In genomic region chr13:100103748-100104254, GRCm38 (mm10) we compare ENCODE assay signal across 8 mouse cellular contexts. TPM values are rescaled to one million over a fixed set of nuclear protein-coding genes. Genes with fewer than 3 reads are reported as not detected.
A peak's percentile ranks its signal among the peaks of the same experiment; 100 is the strongest.
DNase-seq lines count a peak whose midpoint lies in the region; ATAC-seq and TF ChIP-seq lines count a peak whose summit lies in the region.

Gene Bdp1 (minus strand): TSS chr13:100104070.

- H3K4me2 ChIP-seq in embryonic facial prominence, embryonic 13.5 days: peak within 1 kb of the TSS; percentile 70
- H3K4me2 ChIP-seq in limb, embryonic 13.5 days (replicated peaks): peak within 1 kb of the TSS; percentile 72
- peak within 1 kb of the TSS; percentile 87 for H3K4me2 ChIP-seq in midbrain, embryonic 16.5 days (ENCODE audit: low read length)

- no peaks in the 10 kb centered on the region for H3K9me3 ChIP-seq in embryonic facial prominence, embryonic 13.5 days
- H3K9me3 ChIP-seq in limb, embryonic 13.5 days: no peaks in the 10 kb centered on the region
- no peaks in the 10 kb centered on the region; the same call in 1 of the 2 replicates for H3K9me3 ChIP-seq in midbrain, embryonic 16.5 days (replicated peaks; ENCODE audit: control insufficient read depth, low read length, poor library complexity, severe bottlenecking)

- no peaks in the 10 kb centered on the region for H3K27me3 ChIP-seq in embryonic facial prominence, embryonic 13.5 days
- H3K27me3 ChIP-seq in heart, adult 2 months (ENCODE audit: control insufficient read depth, insufficient read depth, low read length): no peaks in the 10 kb centered on the region
- H3K27me3 ChIP-seq in limb, embryonic 13.5 days: no peaks in the 10 kb centered on the region
- no peaks in the 10 kb centered on the region for H3K27me3 ChIP-seq in midbrain, embryonic 16.5 days (ENCODE audit: control insufficient read depth, insufficient read depth, low read depth, low read length)

- H3K9ac ChIP-seq in embryonic facial prominence, embryonic 13.5 days: peak within 1 kb of the TSS; percentile 94
- peak within 1 kb of the TSS; percentile 90 for H3K9ac ChIP-seq in heart, adult 2 months (ENCODE audit: low read depth, low read length)
- H3K9ac ChIP-seq in limb, embryonic 13.5 days: peak within 1 kb of the TSS; percentile 92
- peak within 1 kb of the TSS; percentile 88 for H3K9ac ChIP-seq in midbrain, embryonic 16.5 days (ENCODE audit: low read depth, low read length)

- ATAC-seq in embryonic facial prominence, embryonic 13.5 days (ENCODE audit: insufficient number of reproducible peaks, insufficient read depth, low FRiP score, low TSS enrichment, low read depth): peak; percentile 72
- ATAC-seq in limb, embryonic 13.5 days (ENCODE audit: low FRiP score, low read depth): peak; percentile 79
- peak; percentile 74 for ATAC-seq in midbrain, embryonic 16.5 days

- intact Hi-C loops in heart, adult 2 months (cut with DNase I): loop anchor here (2.0 to 10.0 kb wide), 2 partner anchors 21 to 759 kb away; partner anchors contain the start of genes Mrps27, Ptcd2 and Smn1

- H3K36me3 ChIP-seq in embryonic facial prominence, embryonic 13.5 days: peaks cover 2% of the 10 kb centered on the region
- H3K36me3 ChIP-seq in heart, adult 2 months (ENCODE audit: control insufficient read depth, insufficient read depth, low read length): peaks cover 6% of the 10 kb centered on the region
- peaks cover 2% of the 10 kb centered on the region for H3K36me3 ChIP-seq in limb, embryonic 13.5 days
- no peaks in the 10 kb centered on the region for H3K36me3 ChIP-seq in midbrain, embryonic 16.5 days (ENCODE audit: control insufficient read depth, insufficient read depth, low read length)

- no peak for TF ChIP-seq CTCF in heart, adult 2 months (IDR thresholded peaks at IDR 0.05)

- peaks cover 21% of the 10 kb centered on the region for H3K4me1 ChIP-seq in embryonic facial prominence, embryonic 13.5 days
- peaks cover 4% of the 10 kb centered on the region for H3K4me1 ChIP-seq in heart, adult 2 months (ENCODE audit: control insufficient read depth, insufficient read depth, low read length)
- peaks cover 25% of the 10 kb centered on the region for H3K4me1 ChIP-seq in limb, embryonic 13.5 days
- H3K4me1 ChIP-seq in midbrain, embryonic 16.5 days (ENCODE audit: control insufficient read depth, insufficient read depth, low read length): peaks cover 29% of the 10 kb centered on the region

- TF ChIP-seq EP300 in heart, adult 2 months (IDR thresholded peaks at IDR 0.05; ENCODE audit: insufficient read depth, low read depth, low read length): 0 out of 2 replicates have a peak, but pooled peaks have one; percentile 49

- peak within 1 kb of the TSS; percentile 99 for H3K4me3 ChIP-seq in embryonic facial prominence, embryonic 13.5 days
- peak within 1 kb of the TSS; percentile 98 for H3K4me3 ChIP-seq in heart, adult 2 months
- peak within 1 kb of the TSS; percentile 99 for H3K4me3 ChIP-seq in limb, embryonic 13.5 days
- peak within 1 kb of the TSS; percentile 95 for H3K4me3 ChIP-seq in midbrain, embryonic 16.5 days (ENCODE audit: low read depth, low read length)

- H3K79me2 ChIP-seq in heart, adult 2 months (replicated peaks; ENCODE audit: control insufficient read depth, insufficient read depth, low read length): no peaks in the 10 kb centered on the region

- peak; percentile 89 for DNase-seq in 3134 (ENCODE audit: extremely low read depth, insufficient read length, low spot score)
- DNase-seq in adrenal gland, postnatal 36 days: peak; percentile 95
- peak; percentile 94 to 99 for DNase-seq in heart, adult 2 months
- DNase-seq in kidney, adult 8-10 months: peak; percentile 93 to 95
- DNase-seq in spleen, postnatal 10 days (ENCODE audit: low spot score in 2 of 2): peak; percentile 94 to 95

- TF ChIP-seq POLR2A in heart, adult 2 months (IDR thresholded peaks at IDR 0.05; ENCODE audit: insufficient read depth, low read depth, low read length): peak; percentile 86

- peak within 1 kb of the TSS; percentile 83 for H3K27ac ChIP-seq in embryonic facial prominence, embryonic 13.5 days
- peak within 1 kb of the TSS; percentile 91 for H3K27ac ChIP-seq in heart, adult 2 months
- peak within 1 kb of the TSS; percentile 82 for H3K27ac ChIP-seq in limb, embryonic 13.5 days
- peak within 1 kb of the TSS; percentile 78 for H3K27ac ChIP-seq in midbrain, embryonic 16.5 days (ENCODE audit: low read length)

- WGBS in embryonic facial prominence, embryonic 13.5 days: under 1% methylated on average over 44 of the region's 44 CpGs
- under 1% methylated on average over 44 of the region's 44 CpGs for WGBS in heart, adult 2 months
- WGBS in limb, embryonic 13.5 days: under 1% methylated on average over 44 of the region's 44 CpGs
- under 1% methylated on average over 40 of the region's 44 CpGs for WGBS in midbrain, embryonic 16.5 days

RNA-seq across cellular contexts. Expression of gene Bdp1, which starts in this region (rescaled TPM):
- total RNA-seq in adrenal gland, postnatal 36 days (2021): 10 to 100 TPM; 25.4 to 38.1 TPM
- 34.1 and 37.7 TPM in 2 replicates for polyA plus RNA-seq in embryonic facial prominence, embryonic 13.5 days (2015; fragmentation: Nextera tagmentation; extraction: Ambion mirVana)
- total RNA-seq in heart, adult 2 months (2021): 10 to 100 TPM; 25.6 to 27.1 TPM
- polyA plus RNA-seq in heart, adult 2 months (2012; rRNA removed): 1.4 and 5.0 TPM in 2 replicates
- 33.5 and 34.6 TPM in 2 replicates for polyA plus RNA-seq in limb, embryonic 13.5 days (2015; fragmentation: Nextera tagmentation; extraction: Ambion mirVana)
- 22.3 and 25.3 TPM in 2 replicates for polyA plus RNA-seq in midbrain, embryonic 16.5 days (2015; fragmentation: Nextera tagmentation; extraction: Ambion mirVana)

Comparison
In these comparisons a context has a peak if more than half of its experiments do, and no peak if none do; other contexts are left out.
1. Peak in every context shown above with its lines: DNase-seq, ATAC-seq, H3K4me3 ChIP-seq and H3K27ac ChIP-seq.